Mouse (Mus musculus): ENCODE measurements around the gene Gpr156. TPM values are rescaled to one million over a fixed set of nuclear protein-coding genes. Genes with fewer than 3 reads are reported as not detected.

The Gpr156 gene
- 0.42 and 0.61 TPM in 2 replicates for polyA plus RNA-seq (2014; fragmentation: Nextera tagmentation; extraction: Ambion mirVana)

DNA sequence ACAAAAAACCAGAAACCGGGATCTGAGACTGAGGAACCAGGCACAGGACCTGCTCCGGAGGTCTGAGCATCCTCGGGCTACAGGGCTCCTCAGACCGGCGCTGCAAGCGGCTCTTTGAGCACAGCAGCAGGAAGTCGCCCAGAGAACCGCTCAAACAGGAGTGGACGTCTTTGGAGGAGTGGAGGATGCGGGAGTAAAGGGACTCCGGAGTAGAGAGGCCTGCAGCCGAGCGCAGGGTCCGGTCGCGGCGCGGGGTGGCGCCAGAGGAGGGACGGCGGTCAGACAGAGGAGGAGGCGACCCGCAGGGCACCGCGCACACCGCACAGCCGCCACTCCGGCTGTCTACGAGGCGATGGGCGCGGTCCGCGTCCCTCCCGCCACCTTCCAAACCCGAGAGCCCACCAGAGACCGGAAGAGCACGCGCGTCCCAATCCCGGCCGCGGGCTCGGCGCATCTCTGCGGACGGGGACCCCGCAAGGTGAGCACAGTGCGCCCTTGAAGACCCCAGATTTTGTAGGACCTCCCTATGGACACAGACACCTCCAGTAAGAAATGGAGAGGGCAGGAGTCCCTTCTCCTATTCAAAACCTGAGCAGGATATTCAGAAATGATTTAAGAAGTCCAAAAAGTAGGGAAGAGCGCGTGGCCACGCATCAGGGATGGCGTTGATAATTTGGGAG lies at the start of gene Gpr156:
Gene Gpr156, plus strand, starts transcription at position 359 of the 680 bp plus-strand sequence.
- ATAC-seq (replicated peaks; ENCODE audit: low FRiP score, low TSS enrichment, low read depth) (peak; percentile 64), DNase-seq (ENCODE audit: low spot score) (peak; percentile 63)
- H3K4me3 ChIP-seq (ENCODE audit: low read depth, low read length) = peak within 1 kb of the TSS; percentile 46
- 3% methylated on average over 53 of the region's 53 CpGs for WGBS
- H3K27ac ChIP-seq (ENCODE audit: low read depth) = no peak within 1 kb of the TSS
- H3K4me1 ChIP-seq (replicated peaks; ENCODE audit: control insufficient read depth, insufficient read depth, low read length) = no peaks in the 10 kb centered on the region
- no peaks in the 10 kb centered on the region for H3K36me3 ChIP-seq (ENCODE audit: control insufficient read depth, insufficient read depth, low read length)
- peak within 1 kb of the TSS; percentile 8 for H3K9ac ChIP-seq (ENCODE audit: low read length)
- peak within 1 kb of the TSS; percentile 95 for H3K4me2 ChIP-seq (ENCODE audit: low read length)
- peaks cover 15% of the 10 kb centered on the region for H3K27me3 ChIP-seq (replicated peaks; ENCODE audit: control insufficient read depth, insufficient read depth, low read length)
- H3K9me3 ChIP-seq (ENCODE audit: control insufficient read depth, low read length) = no peaks in the 10 kb centered on the region

DNA sequence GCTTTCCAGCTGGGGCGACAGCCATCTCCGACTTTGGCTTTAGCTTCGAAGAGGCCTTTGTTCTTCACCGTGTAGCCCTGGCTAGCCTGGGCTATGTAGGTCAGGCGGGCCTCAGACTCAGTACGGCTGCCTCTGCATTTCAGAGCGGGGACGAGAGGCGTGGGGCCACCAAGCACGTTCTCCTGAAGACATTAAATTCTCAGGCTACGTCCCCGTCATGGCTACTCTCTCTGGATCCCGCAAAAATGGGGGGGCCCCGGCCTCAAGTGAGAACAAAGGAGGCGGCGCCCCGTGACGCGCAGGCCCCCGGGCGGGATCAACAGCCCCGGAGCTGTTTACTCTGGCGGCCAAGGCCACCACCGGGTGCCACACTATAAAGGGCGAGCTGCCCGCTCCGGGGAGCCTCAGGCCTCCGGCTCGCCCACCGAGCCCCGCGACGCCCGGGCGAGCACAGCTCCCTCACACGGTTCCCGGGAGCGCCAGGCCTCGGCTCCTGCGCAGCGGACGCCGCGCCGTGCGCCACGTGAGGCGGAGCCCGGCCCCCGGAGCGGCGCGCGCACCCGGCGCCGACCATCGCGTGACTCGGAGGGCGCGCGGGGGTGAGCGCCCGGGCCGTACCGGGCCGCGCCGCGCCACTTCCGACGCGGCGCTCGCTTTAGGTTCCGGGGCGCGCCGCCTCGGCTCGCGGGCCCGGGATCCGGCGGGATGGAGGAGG lies 48.3 kb upstream of the Gpr156 start, which contains the start of gene Lrrc58:
Gene Lrrc58, plus strand, starts transcription at position 599 of the 715 bp plus-strand sequence.
- WGBS = under 1% methylated on average over 65 of the region's 86 CpGs
- Histone ChIP-seq H3K27me3 (replicated peaks; ENCODE audit: control insufficient read depth, insufficient read depth, low read length) (no peaks in the 10 kb centered on the region), H3K9ac (ENCODE audit: low read length) (peak within 1 kb of the TSS; percentile 90), H3K36me3 (ENCODE audit: control insufficient read depth, insufficient read depth, low read length) (no peaks in the 10 kb centered on the region), H3K4me2 (ENCODE audit: low read length) (peak within 1 kb of the TSS; percentile 76), H3K4me1 (replicated peaks; ENCODE audit: control insufficient read depth, insufficient read depth, low read length) (peaks cover 17% of the 10 kb centered on the region), H3K4me3 (ENCODE audit: low read depth, low read length) (peak within 1 kb of the TSS; percentile 74), H3K9me3 (ENCODE audit: control insufficient read depth, low read length) (no peaks in the 10 kb centered on the region), H3K27ac (ENCODE audit: low read depth) (peak within 1 kb of the TSS; percentile 99)
- ATAC-seq (replicated peaks; ENCODE audit: low FRiP score, low TSS enrichment, low read depth) = peak; percentile 95
- DNase-seq (ENCODE audit: low spot score) = peak; percentile 90

DNA sequence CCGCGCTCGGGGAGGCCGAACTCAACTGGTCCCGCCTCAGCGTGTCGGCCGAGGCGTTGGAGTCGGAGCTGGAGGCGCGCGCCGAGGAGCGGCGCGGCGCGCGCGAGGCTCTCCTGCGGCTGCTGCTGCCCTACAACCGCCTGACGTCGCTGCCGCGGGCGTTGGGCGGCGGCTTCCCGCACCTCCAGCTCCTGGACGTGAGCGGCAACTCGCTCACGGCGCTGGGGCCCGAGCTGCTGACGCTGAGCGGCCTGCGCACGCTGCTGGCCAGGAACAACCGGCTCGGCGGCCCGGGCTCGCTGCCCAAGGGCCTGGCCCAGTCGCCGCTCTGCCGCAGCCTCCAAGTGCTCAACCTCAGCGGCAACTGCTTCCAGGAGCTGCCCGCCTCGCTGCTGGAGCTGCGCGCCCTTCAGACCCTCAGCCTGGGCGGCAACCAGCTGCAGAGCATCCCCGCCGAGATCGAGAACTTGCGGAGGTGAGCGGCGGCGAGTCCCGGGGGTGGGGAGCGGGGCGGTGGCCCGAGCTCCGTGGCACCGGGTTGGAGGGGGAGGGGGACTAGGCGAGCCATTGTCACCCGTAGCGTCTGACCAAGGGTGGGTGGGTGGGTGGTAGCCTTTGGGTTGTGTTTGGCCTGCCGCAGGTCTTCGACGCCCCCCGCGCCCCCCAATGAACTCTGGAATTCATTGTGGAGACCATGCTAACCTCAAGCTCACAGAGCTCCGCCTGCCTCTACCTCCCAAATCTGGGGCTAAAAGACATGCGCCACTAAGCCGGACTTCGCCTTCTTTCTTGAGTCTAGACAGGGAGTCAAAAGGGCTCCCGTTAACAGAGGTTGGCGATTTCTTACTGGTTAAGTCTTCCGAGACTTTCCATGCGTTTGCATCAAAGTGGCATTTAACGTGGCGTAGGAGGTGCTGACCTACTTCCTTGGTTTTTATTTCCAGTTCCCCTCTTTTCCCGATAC lies 47.5 kb upstream of the Gpr156 start:
- Histone ChIP-seq H3K4me3 (ENCODE audit: low read depth, low read length) (peak overlapping the region; percentile 74), H3K9me3 (ENCODE audit: control insufficient read depth, low read length) (no peaks in the 10 kb centered on the region), H3K27ac (ENCODE audit: low read depth) (peak overlapping the region; percentile 99), H3K36me3 (ENCODE audit: control insufficient read depth, insufficient read depth, low read length) (no peaks in the 10 kb centered on the region), H3K27me3 (replicated peaks; ENCODE audit: control insufficient read depth, insufficient read depth, low read length) (no peaks in the 10 kb centered on the region), H3K4me1 (replicated peaks; ENCODE audit: control insufficient read depth, insufficient read depth, low read length) (peaks cover 17% of the 10 kb centered on the region), H3K4me2 (ENCODE audit: low read length) (peak overlapping the region; percentile 76), H3K9ac (ENCODE audit: low read length) (peak overlapping the region; percentile 90)
- under 1% methylated on average over 86 of the region's 87 CpGs for WGBS
- DNase-seq (ENCODE audit: low spot score) = peak; percentile 89
- ATAC-seq (replicated peaks; ENCODE audit: low FRiP score, low TSS enrichment, low read depth) = peak; percentile 82

DNA sequence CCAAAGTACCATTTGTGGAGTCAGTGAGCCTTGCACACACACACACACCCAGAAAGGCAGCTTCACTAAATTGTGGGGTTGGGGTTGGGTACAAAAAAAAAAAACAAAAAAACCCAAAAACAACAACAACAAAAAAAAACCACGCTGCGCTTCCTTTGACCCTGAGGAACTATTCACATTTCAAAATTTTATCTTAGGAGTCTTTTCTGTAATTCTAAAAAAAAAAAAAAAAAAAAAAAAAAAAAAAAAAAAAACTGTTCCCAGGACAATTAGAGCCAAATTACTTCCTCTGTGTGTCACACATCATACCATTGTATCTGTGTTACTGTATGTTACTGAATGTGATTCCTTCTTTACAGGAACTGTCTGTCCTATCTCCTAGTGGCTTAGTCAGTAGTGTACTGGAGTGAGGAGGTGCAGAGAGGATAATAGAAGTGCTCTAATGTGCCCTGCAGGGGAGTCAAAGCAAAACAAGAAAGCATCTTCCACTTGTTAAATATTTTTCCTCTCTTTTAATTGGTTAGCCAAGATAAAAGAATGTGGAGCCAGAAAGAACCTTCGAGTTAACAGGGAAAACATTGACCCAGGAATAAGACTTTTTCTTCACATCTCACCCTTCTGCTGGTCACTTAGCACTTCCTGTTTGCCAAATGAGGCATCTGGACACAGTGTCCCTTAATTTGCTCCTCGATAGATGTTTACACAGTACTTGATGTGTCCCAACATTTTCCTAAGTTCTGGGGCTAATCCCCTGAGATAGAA lies 46.6 kb upstream of the Gpr156 start:
- no peaks in the 10 kb centered on the region for H3K27me3 ChIP-seq (replicated peaks; ENCODE audit: control insufficient read depth, insufficient read depth, low read length)
- peak overlapping the region; percentile 74 for H3K4me3 ChIP-seq (ENCODE audit: low read depth, low read length)
- no peak for DNase-seq (ENCODE audit: low spot score)
- H3K9ac ChIP-seq (ENCODE audit: low read length) = peak overlapping the region; percentile 90
- H3K4me2 ChIP-seq (ENCODE audit: low read length) = peak overlapping the region; percentile 76
- H3K36me3 ChIP-seq (ENCODE audit: control insufficient read depth, insufficient read depth, low read length) = no peaks in the 10 kb centered on the region
- H3K4me1 ChIP-seq (replicated peaks; ENCODE audit: control insufficient read depth, insufficient read depth, low read length) = peaks cover 17% of the 10 kb centered on the region
- no peaks in the 10 kb centered on the region for H3K9me3 ChIP-seq (ENCODE audit: control insufficient read depth, low read length)
- 20% methylated on average over 4 of the region's 4 CpGs for WGBS
- ATAC-seq (replicated peaks; ENCODE audit: low FRiP score, low TSS enrichment, low read depth) = no peak
- H3K27ac ChIP-seq (ENCODE audit: low read depth) = peak overlapping the region; percentile 99

DNA sequence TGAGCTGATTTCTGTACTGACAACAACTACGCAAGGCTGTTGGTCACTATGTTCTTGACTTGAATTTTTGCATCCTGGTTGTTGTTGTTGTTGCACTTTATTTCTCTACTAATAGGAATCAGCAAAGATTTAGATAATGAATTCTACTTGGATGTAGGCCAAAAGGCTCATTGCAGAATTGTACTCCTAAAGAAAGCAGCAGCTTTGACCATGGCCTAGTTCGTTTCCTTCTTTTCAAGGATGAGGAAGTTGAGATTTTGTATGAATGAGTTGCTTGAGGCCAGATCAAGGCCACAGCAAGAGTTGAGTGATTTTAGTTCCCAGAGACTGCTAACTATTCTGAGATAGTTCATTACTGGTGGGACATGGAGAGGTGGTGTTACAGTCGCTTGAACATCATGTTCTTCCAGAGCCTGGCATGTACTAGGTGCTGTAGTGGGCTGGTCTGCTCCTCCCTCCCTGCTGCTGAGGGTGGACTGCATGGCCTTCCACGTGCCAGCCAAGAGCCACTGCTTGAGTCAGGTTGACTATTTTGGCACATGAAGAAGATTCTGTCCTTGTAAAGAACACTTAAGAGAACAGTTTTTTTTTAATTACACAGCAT lies 45.1 kb upstream of the Gpr156 start:
- Histone ChIP-seq H3K27ac (ENCODE audit: low read depth) (no peak overlapping the region), H3K4me2 (ENCODE audit: low read length) (no peak overlapping the region), H3K9ac (ENCODE audit: low read length) (no peak overlapping the region), H3K27me3 (replicated peaks; ENCODE audit: control insufficient read depth, insufficient read depth, low read length) (no peaks in the 10 kb centered on the region), H3K4me3 (ENCODE audit: low read depth, low read length) (no peak overlapping the region), H3K36me3 (ENCODE audit: control insufficient read depth, insufficient read depth, low read length) (no peaks in the 10 kb centered on the region), H3K4me1 (replicated peaks; ENCODE audit: control insufficient read depth, insufficient read depth, low read length) (peaks cover 17% of the 10 kb centered on the region), H3K9me3 (ENCODE audit: control insufficient read depth, low read length) (no peaks in the 10 kb centered on the region)
- ATAC-seq (replicated peaks; ENCODE audit: low FRiP score, low TSS enrichment, low read depth) = no peak
- 80% methylated on average over 4 of the region's 4 CpGs for WGBS
- no peak for DNase-seq (ENCODE audit: low spot score)

DNA sequence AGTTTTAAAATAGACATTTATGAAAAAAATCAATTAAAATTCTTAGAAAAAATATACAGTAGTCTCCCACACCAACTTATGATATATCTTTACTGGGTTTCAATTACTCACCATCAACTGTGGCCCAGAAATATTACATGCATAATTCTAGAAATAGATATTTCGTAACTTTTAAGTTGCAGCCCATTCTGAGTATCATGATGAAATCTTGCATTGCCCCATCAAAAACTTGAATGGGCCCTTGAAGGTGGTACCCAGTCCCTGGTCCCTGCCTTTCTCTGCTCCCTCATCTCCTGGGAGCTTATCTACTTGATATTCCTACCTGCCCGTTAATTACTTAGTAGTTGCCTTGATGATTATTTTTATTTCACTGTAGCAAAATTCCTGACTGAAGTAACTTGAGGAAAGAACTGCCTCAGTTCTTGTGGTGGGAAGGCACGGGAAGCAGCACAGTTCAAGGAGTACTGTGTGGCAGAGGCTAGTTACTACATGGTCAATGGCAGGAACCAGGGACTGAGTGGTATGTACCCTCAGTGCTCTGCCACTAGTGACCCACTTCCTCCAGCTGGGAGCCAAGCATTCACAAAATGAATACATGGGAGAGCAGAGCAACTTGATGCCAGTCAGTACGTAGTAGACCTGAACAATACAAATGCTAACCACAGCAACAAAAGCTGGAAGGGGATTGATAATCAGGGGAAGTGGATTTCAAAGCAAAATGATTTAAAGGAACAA lies 41.6 kb upstream of the Gpr156 start:
- no peaks in the 10 kb centered on the region for H3K9me3 ChIP-seq (ENCODE audit: control insufficient read depth, low read length)
- H3K9ac ChIP-seq (ENCODE audit: low read length) = no peak overlapping the region
- H3K36me3 ChIP-seq (ENCODE audit: control insufficient read depth, insufficient read depth, low read length) = peaks cover 22% of the 10 kb centered on the region
- ATAC-seq (replicated peaks; ENCODE audit: low FRiP score, low TSS enrichment, low read depth) = no peak
- no peaks in the 10 kb centered on the region for H3K27me3 ChIP-seq (replicated peaks; ENCODE audit: control insufficient read depth, insufficient read depth, low read length)
- H3K4me1 ChIP-seq (replicated peaks; ENCODE audit: control insufficient read depth, insufficient read depth, low read length) = peaks cover 16% of the 10 kb centered on the region
- no peak overlapping the region for H3K4me3 ChIP-seq (ENCODE audit: low read depth, low read length)
- DNase-seq (ENCODE audit: low spot score) = no peak
- WGBS = 89% methylated on average over 4 of the region's 4 CpGs
- H3K27ac ChIP-seq (ENCODE audit: low read depth) = no peak overlapping the region
- H3K4me2 ChIP-seq (ENCODE audit: low read length) = no peak overlapping the region

GRCm38 (mm10) chr16:37877406-37877805 lies 38.9 kb upstream of the Gpr156 start:
- Histone ChIP-seq H3K4me1 (replicated peaks; ENCODE audit: control insufficient read depth, insufficient read depth, low read length) (no peaks in the 10 kb centered on the region), H3K27me3 (replicated peaks; ENCODE audit: control insufficient read depth, insufficient read depth, low read length) (no peaks in the 10 kb centered on the region), H3K9ac (ENCODE audit: low read length) (no peak overlapping the region), H3K4me2 (ENCODE audit: low read length) (no peak overlapping the region), H3K9me3 (ENCODE audit: control insufficient read depth, low read length) (no peaks in the 10 kb centered on the region), H3K27ac (ENCODE audit: low read depth) (no peak overlapping the region), H3K36me3 (ENCODE audit: control insufficient read depth, insufficient read depth, low read length) (peaks cover 45% of the 10 kb centered on the region), H3K4me3 (ENCODE audit: low read depth, low read length) (no peak overlapping the region)
- DNase-seq (ENCODE audit: low spot score) (no peak), ATAC-seq (replicated peaks; ENCODE audit: low FRiP score, low TSS enrichment, low read depth) (no peak)
- 99% methylated on average over 3 of the region's 3 CpGs for WGBS
